Mouse (Mus musculus) liver, postnatal 0 days (tissue): Measurements from ENCODE around the gene Flt3. TPM values are rescaled to one million over a fixed set of nuclear protein-coding genes. Genes with fewer than 3 reads are reported as not detected.

Experiments used
- ATAC-seq: fragments of 200-750 bp; cut with Nextera tagmentation; 2 replicates; pipeline ENCODE4 v1.8.0; 2017; ENCODE audit warnings: mild to moderate bottlenecking, moderate library complexity
- DNase-seq: peaks from one replicate; pipeline ENCODE4 v3.0.0-alpha.2; 2016
- H3K27ac ChIP-seq: fragments of 300-500 bp; sonication (generic); 2 replicates; pipeline ENCODE4 v1.5.1; 2014; ENCODE audit warnings: antibody characterized with exemption, moderate library complexity, mild to moderate bottlenecking, low read depth
- H3K27me3 ChIP-seq: fragments of 300-500 bp; sonication (generic); 2 replicates; pipeline ENCODE4 v1.6.1; 2014; ENCODE audit warnings: low read length, control low read depth, mixed read lengths; ENCODE audit not compliant: insufficient read depth
- H3K36me3 ChIP-seq: fragments of 300-500 bp; sonication (generic); replicated peaks from 2 replicates; pipeline ENCODE4 v1.6.1; 2014; ENCODE audit warnings: mild to moderate bottlenecking, control low read depth, low read length, moderate library complexity, mixed read lengths; ENCODE audit not compliant: insufficient read depth
- H3K4me1 ChIP-seq: fragments of 300-500 bp; sonication (generic); 2 replicates; pipeline ENCODE4 v1.6.1; 2014; ENCODE audit warnings: antibody characterized with exemption, mild to moderate bottlenecking, control low read depth; ENCODE audit not compliant: insufficient read depth
- H3K4me2 ChIP-seq: fragments of 300-500 bp; sonication (generic); 2 replicates; pipeline ENCODE4 v1.6.1; 2014; ENCODE audit warnings: low read depth, mild to moderate bottlenecking, low read length, moderate library complexity, mixed read lengths
- H3K4me3 ChIP-seq: fragments of 300-500 bp; sonication (generic); 2 replicates; pipeline ENCODE4 v1.5.1; 2014; ENCODE audit warnings: low read depth, low read length
- H3K9ac ChIP-seq: fragments of 300-500 bp; sonication (generic); replicated peaks from 2 replicates; pipeline ENCODE4 v1.6.1; 2014; ENCODE audit warnings: mild to moderate bottlenecking, moderate library complexity
- H3K9me3 ChIP-seq: fragments of 300-500 bp; sonication (generic); 2 replicates; pipeline ENCODE4 v1.6.1; 2016; ENCODE audit warnings: mild to moderate bottlenecking, control low read depth, low read length, mixed read lengths
- CTCF ChIP-seq: sonication (generic); IDR thresholded peaks from 2 replicates; pipeline ENCODE4 v1.5.1; 2016; ENCODE audit warnings: antibody characterized with exemption, low read depth
- EP300 ChIP-seq: IDR thresholded peaks from 2 replicates; pipeline ENCODE4 v1.6.1; 2016; ENCODE audit warnings: antibody characterized with exemption, low read depth, mild to moderate bottlenecking
- WGBS: fragments of 180-500 bp; shearing (Covaris S2); extraction: QIAGEN DNeasy Blood & Tissue Kit; methylation state at CpG from one replicate; pipeline ENCODE4 v1.1.7; 2014; ENCODE audit not compliant: insufficient replicate concordance; 5-methylcytosine and 5-hydroxymethylcytosine counted together
- polyA plus RNA-seq: library from polyadenylated mRNA; unstranded; fragments of >200 nt; fragmentation: Nextera tagmentation; extraction: Ambion mirVana; gene quantifications from 2 replicates; pipeline ENCODE4 v1.2.1, GENCODE M21; 2015

Gene Flt3
- polyA plus RNA-seq, 1 experiment from 2014 or later: 1.5 TPM

GRCm38 (mm10) chr5:147389052-147389451 lies 11.2 kb downstream of the Flt3 start:
- 0 out of 2 replicates have a peak, but pooled peaks cover 2% of the 10 kb centered on the region for H3K27me3 ChIP-seq
- peak overlapping the region; percentile 23; the same call in 1 of the 2 replicates for H3K4me2 ChIP-seq
- 50% methylated on average over 5 of the region's 5 CpGs for WGBS
- TF ChIP-seq CTCF (no peak), EP300 (no peak)
- H3K9ac ChIP-seq: no peak overlapping the region
- ATAC-seq (no peak), DNase-seq (no peak)
- H3K36me3 ChIP-seq: no peaks in the 10 kb centered on the region
- H3K4me3 ChIP-seq: no peak overlapping the region
- no peak overlapping the region for H3K27ac ChIP-seq
- H3K9me3 ChIP-seq: no peaks in the 10 kb centered on the region
- peaks cover 12% of the 10 kb centered on the region for H3K4me1 ChIP-seq

- peaks cover 12% of the 10 kb centered on the region for H3K4me1 ChIP-seq
- WGBS: 50% methylated on average over 9 of the region's 9 CpGs
- DNase-seq: no peak
- no peaks in the 10 kb centered on the region for H3K36me3 ChIP-seq
- no peak overlapping the region for H3K9ac ChIP-seq
- peak; percentile 36; the same call in 1 of the 2 replicates for ATAC-seq
- 0 out of 2 replicates have a peak overlapping the region, but pooled peaks have one; percentile 24 for H3K27ac ChIP-seq
- H3K4me2 ChIP-seq: peak overlapping the region; percentile 23; the same call in 1 of the 2 replicates
- TF ChIP-seq CTCF (no peak), EP300 (peak; percentile 82)
- H3K4me3 ChIP-seq: no peak overlapping the region
- no peaks in the 10 kb centered on the region for H3K9me3 ChIP-seq
- 0 out of 2 replicates have a peak, but pooled peaks cover 2% of the 10 kb centered on the region for H3K27me3 ChIP-seq
These were observed 11.8 kb downstream of the Flt3 start for GRCm38 (mm10) chr5:147388376-147389008.

DNA sequence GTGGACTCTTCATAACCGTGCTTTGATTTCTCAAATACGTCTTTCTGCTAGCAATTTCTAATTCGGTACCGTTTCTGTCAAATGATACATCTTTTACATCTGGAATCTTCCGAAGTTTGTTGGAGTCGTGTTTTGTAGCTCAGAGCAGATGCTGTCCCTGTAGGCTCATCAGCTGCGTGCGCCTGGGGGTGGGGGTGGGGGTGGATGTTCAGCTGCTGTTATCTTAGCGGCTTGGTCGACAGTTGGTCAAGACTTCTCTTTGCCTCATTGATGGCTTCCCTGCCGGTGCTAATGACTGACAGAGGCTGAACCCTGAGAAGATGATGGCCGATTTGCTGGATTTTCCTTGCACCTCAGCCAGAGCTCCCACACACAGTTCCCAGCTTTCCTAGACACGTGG lies 13.4 kb downstream of the Flt3 start:
- Histone ChIP-seq H3K27me3 (0 out of 2 replicates have a peak, but pooled peaks cover 2% of the 10 kb centered on the region), H3K4me1 (peaks cover 12% of the 10 kb centered on the region), H3K36me3 (no peaks in the 10 kb centered on the region), H3K9ac (no peak overlapping the region), H3K27ac (no peak overlapping the region), H3K9me3 (no peaks in the 10 kb centered on the region), H3K4me3 (no peak overlapping the region), H3K4me2 (no peak overlapping the region)
- 71% methylated on average over 13 of the region's 13 CpGs for WGBS
- ATAC-seq (no peak), DNase-seq (no peak)
- TF ChIP-seq EP300: no peak
- no peak for TF ChIP-seq CTCF

DNA sequence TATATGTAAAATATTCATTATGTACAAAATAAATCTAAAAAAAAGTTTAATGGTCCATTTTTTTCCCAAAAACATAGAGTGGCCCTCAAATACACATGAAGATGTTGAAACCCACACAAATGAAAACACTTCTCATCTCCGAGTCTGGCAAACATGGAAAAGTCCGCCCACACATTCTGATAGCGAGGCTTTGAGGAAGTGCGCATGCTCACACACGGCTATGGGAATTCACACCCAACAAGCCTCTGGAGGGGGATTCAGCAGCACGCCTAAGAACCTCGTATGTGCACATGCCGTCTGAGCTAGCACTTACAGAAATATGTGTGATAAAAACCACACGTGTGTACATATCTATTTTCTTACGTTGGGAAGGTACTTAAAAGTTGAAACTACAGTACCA lies 18.9 kb downstream of the Flt3 start:
- DNase-seq (no peak), ATAC-seq (no peak)
- no peaks in the 10 kb centered on the region for H3K27me3 ChIP-seq
- H3K4me2 ChIP-seq: no peak overlapping the region
- 77% methylated on average over 10 of the region's 10 CpGs for WGBS
- H3K4me3 ChIP-seq: no peak overlapping the region
- H3K4me1 ChIP-seq: no peaks in the 10 kb centered on the region
- no peaks in the 10 kb centered on the region for H3K9me3 ChIP-seq
- TF ChIP-seq CTCF (no peak), EP300 (no peak)
- no peaks in the 10 kb centered on the region for H3K36me3 ChIP-seq
- H3K27ac ChIP-seq: no peak overlapping the region
- no peak overlapping the region for H3K9ac ChIP-seq

- Histone ChIP-seq H3K4me2 (no peak overlapping the region), H3K4me3 (no peak overlapping the region), H3K4me1 (no peaks in the 10 kb centered on the region), H3K9me3 (no peaks in the 10 kb centered on the region), H3K9ac (no peak overlapping the region), H3K27me3 (no peaks in the 10 kb centered on the region), H3K27ac (no peak overlapping the region), H3K36me3 (no peaks in the 10 kb centered on the region)
- no peak for ATAC-seq
- WGBS: 74% methylated on average over 3 of the region's 3 CpGs
- no peak for TF ChIP-seq EP300
- no peak for TF ChIP-seq CTCF
- no peak for DNase-seq
These were observed 20.8 kb downstream of the Flt3 start for GRCm38 (mm10) chr5:147379481-147379880.

GRCm38 (mm10) chr5:147370276-147370675 lies 30.0 kb downstream of the Flt3 start:
- Histone ChIP-seq H3K9ac (no peak overlapping the region), H3K4me1 (no peaks in the 10 kb centered on the region), H3K27me3 (no peaks in the 10 kb centered on the region), H3K4me3 (no peak overlapping the region), H3K9me3 (no peaks in the 10 kb centered on the region), H3K4me2 (no peak overlapping the region), H3K27ac (no peak overlapping the region), H3K36me3 (no peaks in the 10 kb centered on the region)
- DNase-seq (no peak), ATAC-seq (no peak)
- no peak for TF ChIP-seq CTCF
- TF ChIP-seq EP300: no peak
- 80% methylated on average over 8 of the region's 8 CpGs for WGBS
